Mouse (Mus musculus) heart, embryonic 15.5 days (tissue): Measurements from ENCODE around the gene Cops4. TPM values are rescaled to one million over a fixed set of nuclear protein-coding genes. Genes with fewer than 3 reads are reported as not detected.

ENCODE experiments used
- ATAC-seq: fragments of 200-750 bp; cut with Nextera tagmentation; replicated peaks from 2 replicates; pipeline ENCODE4 v1.8.0; 2017; ENCODE audit warnings: low read depth, moderate TSS enrichment; ENCODE audit not compliant: insufficient number of reproducible peaks, insufficient read depth, low FRiP score
- H3K27ac ChIP-seq: fragments of 300-500 bp; sonication (generic); 2 replicates; pipeline ENCODE4 v1.5.1; 2015; ENCODE audit warnings: mild to moderate bottlenecking, inconsistent platforms
- H3K27me3 ChIP-seq: fragments of 300-500 bp; sonication (generic); 2 replicates; pipeline ENCODE4 v1.6.1; 2015; ENCODE audit warnings: inconsistent platforms
- H3K36me3 ChIP-seq: fragments of 300-500 bp; sonication (generic); 2 replicates; pipeline ENCODE4 v1.6.1; 2015; ENCODE audit warnings: mild to moderate bottlenecking, inconsistent platforms
- H3K4me1 ChIP-seq: fragments of 300-500 bp; sonication (generic); replicated peaks from 2 replicates; pipeline ENCODE4 v1.6.1; 2015; ENCODE audit warnings: inconsistent platforms
- H3K4me2 ChIP-seq: fragments of 300-500 bp; sonication (generic); 2 replicates; pipeline ENCODE4 v1.6.1; 2015; ENCODE audit warnings: inconsistent platforms, mild to moderate bottlenecking, moderate library complexity
- H3K4me3 ChIP-seq: fragments of 300-500 bp; sonication (generic); 2 replicates; pipeline ENCODE4 v1.5.1; 2015; ENCODE audit warnings: mild to moderate bottlenecking, inconsistent platforms
- H3K9ac ChIP-seq: fragments of 300-500 bp; sonication (generic); 2 replicates; pipeline ENCODE4 v1.6.1; 2015; ENCODE audit warnings: mild to moderate bottlenecking, inconsistent platforms
- H3K9me3 ChIP-seq: fragments of 300-500 bp; sonication (generic); replicated peaks from 2 replicates; pipeline ENCODE4 v1.6.1; 2016; ENCODE audit warnings: inconsistent platforms
- whole genome bisulfite sequencing: fragments of 180-500 bp; shearing (Covaris S2); methylation state at CpG from one replicate; pipeline ENCODE4 v1.1.7; 2015; ENCODE audit warnings: mixed read lengths; 5-methylcytosine and 5-hydroxymethylcytosine counted together
- polyA plus RNA-seq: library from polyadenylated mRNA; unstranded; fragments of >200 nt; fragmentation: Nextera tagmentation; extraction: Ambion mirVana; gene quantifications from 2 replicates; pipeline ENCODE4 v1.2.1, GENCODE M21; 2015

The Cops4 gene
- polyA plus RNA-seq, 1 experiment from 2014 or later = 137 TPM

DNA sequence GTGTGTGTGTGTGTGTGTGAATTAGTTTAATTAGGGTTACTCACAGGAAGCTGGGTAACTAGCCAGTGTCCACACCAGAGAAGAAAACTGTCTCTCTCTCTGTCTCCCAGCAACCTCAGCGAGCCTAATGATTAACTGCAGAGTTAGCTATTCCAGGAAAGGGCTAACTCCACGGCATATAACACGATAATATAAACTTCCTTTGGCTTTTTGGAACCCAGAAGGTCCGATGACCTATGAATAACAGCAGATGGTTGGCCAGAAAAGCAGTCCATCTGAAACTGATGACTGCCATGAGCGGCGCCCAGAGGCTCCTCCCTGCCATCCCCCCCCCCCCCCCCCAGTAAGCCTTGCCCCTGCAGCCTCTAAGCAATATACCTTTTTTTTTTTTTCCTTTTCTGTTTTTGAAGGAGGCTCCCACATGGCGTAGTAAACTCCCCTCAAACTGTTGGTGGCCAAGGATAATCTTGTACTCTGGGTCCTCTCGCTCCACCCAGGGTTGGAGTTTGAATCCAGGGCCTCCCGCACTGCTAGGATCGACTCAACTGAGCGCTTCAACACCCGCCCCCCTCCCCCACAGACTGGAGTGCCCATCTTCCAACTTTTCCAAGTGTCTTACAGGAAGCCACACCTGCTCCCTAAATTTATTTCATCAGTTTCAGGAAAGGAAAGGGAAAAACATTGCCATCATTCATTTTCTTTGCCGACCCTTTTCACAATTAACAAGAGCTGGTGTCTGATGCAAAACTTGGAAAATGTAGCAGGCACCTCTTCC, 49.3 kb downstream of the Cops4 start:
- H3K27ac ChIP-seq = no peak overlapping the region
- no peaks in the 10 kb centered on the region; the same call in 1 of the 2 replicates for H3K27me3 ChIP-seq
- no peak overlapping the region for H3K4me3 ChIP-seq
- H3K36me3 ChIP-seq = no peaks in the 10 kb centered on the region
- no peaks in the 10 kb centered on the region for H3K9me3 ChIP-seq
- no peak for ATAC-seq
- WGBS = 65% methylated on average over 13 of the region's 13 CpGs
- no peak overlapping the region for H3K9ac ChIP-seq
- H3K4me2 ChIP-seq = no peak overlapping the region
- peaks cover 8% of the 10 kb centered on the region; the same call in 1 of the 2 replicates for H3K4me1 ChIP-seq

DNA sequence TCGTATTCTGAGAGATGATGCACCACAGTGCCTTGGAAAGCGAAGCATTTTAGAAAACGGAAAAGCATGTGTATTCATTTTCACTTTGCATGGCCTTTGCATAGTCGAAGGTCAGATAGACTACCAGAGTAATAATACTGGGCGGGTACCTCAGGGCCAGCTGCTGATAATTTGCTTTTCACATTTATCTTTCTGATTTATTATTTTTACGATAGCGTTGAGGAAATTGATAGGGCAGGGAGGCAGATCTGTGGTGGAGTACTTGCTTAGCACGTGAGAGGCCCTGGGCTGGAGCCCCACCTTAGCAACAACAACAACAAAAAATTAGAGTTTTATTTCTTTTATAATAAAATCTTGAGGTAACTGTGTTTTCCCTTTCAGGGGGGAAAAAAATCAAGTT, 50.1 kb downstream of the Cops4 start:
- no peak overlapping the region for H3K4me3 ChIP-seq
- ATAC-seq = no peak
- H3K36me3 ChIP-seq = no peaks in the 10 kb centered on the region
- H3K4me2 ChIP-seq = no peak overlapping the region
- H3K27ac ChIP-seq = no peak overlapping the region
- no peak overlapping the region for H3K9ac ChIP-seq
- H3K9me3 ChIP-seq = no peaks in the 10 kb centered on the region
- 64% methylated on average over 8 of the region's 8 CpGs for WGBS
- peaks cover 8% of the 10 kb centered on the region; the same call in 1 of the 2 replicates for H3K4me1 ChIP-seq
- no peaks in the 10 kb centered on the region; the same call in 1 of the 2 replicates for H3K27me3 ChIP-seq

DNA sequence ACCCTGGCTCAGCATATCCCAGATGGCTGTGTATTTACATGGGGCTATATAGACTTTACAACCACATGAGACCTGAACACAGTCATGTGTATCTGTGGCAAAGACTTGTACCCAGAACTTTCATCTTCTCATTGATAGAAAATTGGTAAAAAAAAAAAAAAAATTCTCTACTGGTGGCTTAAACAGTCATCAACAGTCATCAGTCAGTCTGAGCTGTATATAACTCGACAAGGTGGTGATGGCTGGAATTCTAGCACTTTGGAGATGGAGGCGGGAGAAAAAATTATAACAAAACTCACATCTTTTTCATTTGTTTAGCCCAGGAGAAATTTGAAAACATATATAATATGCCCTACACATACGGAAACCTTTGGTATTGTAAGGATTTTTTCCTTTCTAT, 50.7 kb downstream of the Cops4 start:
- Histone ChIP-seq H3K9me3 (no peaks in the 10 kb centered on the region), H3K27me3 (no peaks in the 10 kb centered on the region; the same call in 1 of the 2 replicates), H3K4me3 (no peak overlapping the region), H3K27ac (no peak overlapping the region), H3K36me3 (no peaks in the 10 kb centered on the region), H3K9ac (no peak overlapping the region), H3K4me2 (no peak overlapping the region), H3K4me1 (peaks cover 8% of the 10 kb centered on the region; the same call in 1 of the 2 replicates)
- 58% methylated on average over 3 of the region's 3 CpGs for WGBS
- ATAC-seq = no peak

DNA sequence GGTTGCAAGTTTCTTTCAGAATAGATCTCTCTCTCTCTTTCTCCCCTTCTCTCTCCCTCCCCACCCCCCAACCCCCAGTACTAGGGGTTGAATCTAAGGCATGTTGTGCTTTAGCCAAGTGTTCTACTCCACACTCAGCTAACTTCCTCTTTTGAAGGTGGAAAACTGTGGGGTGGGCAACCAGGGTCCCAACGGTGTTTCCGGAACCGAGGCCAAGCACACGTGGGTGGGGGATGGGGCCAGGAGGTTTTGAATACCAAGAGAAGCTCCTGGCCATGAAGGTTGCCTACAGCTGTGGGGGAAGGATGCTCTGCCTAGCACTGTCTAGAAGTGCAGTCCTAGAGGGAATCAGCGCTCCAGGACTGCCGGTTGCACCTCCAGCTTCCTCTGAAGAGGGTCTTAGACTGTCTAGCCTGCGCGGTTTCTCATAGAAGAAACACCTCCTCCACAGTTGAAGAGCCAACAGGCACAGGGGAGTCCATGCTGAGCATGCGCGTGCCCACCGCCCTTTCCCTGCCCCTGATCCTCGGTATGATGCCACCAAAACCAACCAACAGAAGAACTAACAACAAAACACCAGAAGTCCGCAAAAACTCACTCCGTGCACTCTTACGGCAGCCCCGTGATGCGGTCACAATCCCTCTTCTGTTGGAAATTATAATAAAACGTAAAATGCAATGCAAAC, 51.3 kb downstream of the Cops4 start:
- no peak overlapping the region for H3K4me2 ChIP-seq
- no peaks in the 10 kb centered on the region for H3K9me3 ChIP-seq
- WGBS = 67% methylated on average over 18 of the region's 18 CpGs
- ATAC-seq = no peak
- peaks cover 8% of the 10 kb centered on the region; the same call in 1 of the 2 replicates for H3K4me1 ChIP-seq
- no peak overlapping the region for H3K27ac ChIP-seq
- H3K4me3 ChIP-seq = no peak overlapping the region
- no peaks in the 10 kb centered on the region; the same call in 1 of the 2 replicates for H3K27me3 ChIP-seq
- H3K36me3 ChIP-seq = no peaks in the 10 kb centered on the region
- no peak overlapping the region for H3K9ac ChIP-seq

DNA sequence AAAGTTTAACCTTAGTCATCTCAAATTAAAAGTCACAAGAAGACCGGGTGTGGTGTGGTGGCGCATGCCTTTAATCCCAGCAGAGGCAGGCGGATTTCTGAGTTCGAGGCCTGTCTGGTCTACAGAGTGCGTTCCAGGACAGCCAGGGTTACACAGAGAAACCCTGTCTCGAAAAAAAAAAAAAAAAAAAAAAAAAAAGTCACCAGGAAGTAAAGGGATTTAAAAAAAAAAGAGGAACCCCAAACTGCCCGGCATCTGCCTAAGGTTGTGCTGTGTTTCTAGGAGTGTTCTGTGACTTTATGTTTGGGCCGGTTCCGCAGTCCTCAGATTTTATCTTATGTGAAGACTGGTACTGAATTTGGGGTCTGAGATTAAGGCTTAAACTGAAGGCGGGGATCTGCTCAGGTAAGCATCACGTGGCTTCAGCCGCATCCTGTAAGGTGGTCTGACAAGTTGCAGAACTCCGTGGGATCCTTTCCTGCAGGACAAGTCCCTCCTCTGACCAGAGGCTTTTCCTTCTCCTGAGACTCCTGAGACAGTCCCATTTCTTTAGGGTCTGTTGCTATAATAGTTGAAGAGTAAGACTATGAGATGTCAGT, 52.0 kb downstream of the Cops4 start:
- Histone ChIP-seq H3K4me3 (peak overlapping the region; percentile 9; the same call in 1 of the 2 replicates), H3K4me2 (peak overlapping the region; percentile 17; the same call in 1 of the 2 replicates), H3K36me3 (no peaks in the 10 kb centered on the region), H3K9ac (no peak overlapping the region), H3K9me3 (no peaks in the 10 kb centered on the region), H3K27ac (no peak overlapping the region), H3K27me3 (no peaks in the 10 kb centered on the region; the same call in 1 of the 2 replicates), H3K4me1 (peaks cover 8% of the 10 kb centered on the region; the same call in 1 of the 2 replicates)
- no peak for ATAC-seq
- WGBS = 59% methylated on average over 13 of the region's 13 CpGs

DNA sequence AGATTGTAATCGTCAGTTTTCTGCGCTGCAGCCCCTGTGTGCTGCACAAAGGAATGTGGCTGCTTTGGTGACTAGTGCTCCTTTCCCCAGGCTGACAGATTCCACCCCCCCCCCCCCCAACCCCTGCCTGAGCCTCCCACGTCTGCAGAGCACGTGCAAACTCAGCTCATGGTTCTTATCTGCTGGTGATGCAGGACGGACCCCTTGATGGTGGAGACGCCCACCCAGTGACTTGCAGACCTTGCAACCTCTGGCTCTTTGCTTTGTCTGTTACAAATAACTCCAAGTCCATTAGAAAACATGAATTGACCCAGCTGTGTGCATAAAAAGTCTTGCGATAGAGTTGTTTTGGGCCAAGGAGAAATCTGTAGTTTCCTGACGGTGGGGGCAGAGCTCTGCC, 52.6 kb downstream of the Cops4 start:
- Histone ChIP-seq H3K9me3 (no peaks in the 10 kb centered on the region), H3K27me3 (no peaks in the 10 kb centered on the region), H3K4me3 (peak overlapping the region; percentile 9; the same call in 1 of the 2 replicates), H3K4me2 (peak overlapping the region; percentile 17; the same call in 1 of the 2 replicates), H3K4me1 (peaks cover 8% of the 10 kb centered on the region; the same call in 1 of the 2 replicates), H3K27ac (no peak overlapping the region), H3K9ac (no peak overlapping the region), H3K36me3 (no peaks in the 10 kb centered on the region)
- WGBS = 10% methylated on average over 8 of the region's 8 CpGs
- ATAC-seq = no peak

DNA sequence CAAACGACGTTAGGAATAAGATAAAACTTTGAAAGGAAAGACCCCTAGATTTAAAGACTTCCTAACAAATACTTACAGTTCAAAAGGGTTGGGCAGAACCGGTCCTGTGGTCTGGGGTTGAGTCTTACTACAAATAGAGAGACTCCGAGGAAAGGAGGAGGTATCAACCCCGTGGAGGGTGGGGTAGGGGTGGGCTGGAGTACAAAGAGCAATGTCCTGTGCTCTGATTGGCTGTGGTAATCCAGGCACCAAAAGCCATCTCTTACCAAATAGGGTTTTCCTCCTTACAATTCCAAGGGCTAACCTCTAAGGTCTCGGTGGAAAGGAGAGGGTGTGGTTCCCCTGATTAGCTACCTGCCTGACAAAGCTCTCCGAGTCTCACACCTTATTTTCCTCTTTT, 54.0 kb downstream of the Cops4 start, which contains the start of gene Plac8:
TSS of gene Plac8 (minus strand) at position 177 of the 400 bp plus-strand sequence.
- peaks cover 8% of the 10 kb centered on the region; the same call in 1 of the 2 replicates for H3K4me1 ChIP-seq
- no peaks in the 10 kb centered on the region for H3K27me3 ChIP-seq
- ATAC-seq = no peak
- H3K4me2 ChIP-seq = peak within 1 kb of the TSS; percentile 17; the same call in 1 of the 2 replicates
- 22% methylated on average over 7 of the region's 7 CpGs for WGBS
- no peaks in the 10 kb centered on the region for H3K36me3 ChIP-seq
- no peak within 1 kb of the TSS for H3K27ac ChIP-seq
- no peaks in the 10 kb centered on the region for H3K9me3 ChIP-seq
- no peak within 1 kb of the TSS for H3K9ac ChIP-seq
- peak within 1 kb of the TSS; percentile 14; the same call in 1 of the 2 replicates for H3K4me3 ChIP-seq

DNA sequence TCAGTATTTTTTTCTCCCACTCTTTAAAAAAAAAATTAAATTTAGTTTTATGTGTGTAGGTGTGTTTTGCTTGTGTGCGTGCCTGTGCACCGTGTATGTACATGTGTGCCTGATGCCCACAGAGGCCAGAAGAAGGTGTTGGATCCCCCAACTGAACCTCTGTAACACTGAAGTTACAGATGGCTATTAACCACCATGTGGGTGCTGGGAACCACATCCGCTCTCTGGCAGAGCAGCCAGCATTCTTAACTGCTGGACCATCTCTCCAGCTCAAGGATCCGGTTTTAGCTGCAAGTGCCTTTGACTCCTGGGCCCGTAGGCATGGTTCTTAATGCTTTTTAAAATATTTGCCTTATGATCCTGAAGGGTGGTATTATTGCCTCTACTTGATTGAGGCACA, 55.1 kb downstream of the Cops4 start:
- H3K9ac ChIP-seq = no peak overlapping the region
- H3K4me1 ChIP-seq = peaks cover 8% of the 10 kb centered on the region; the same call in 1 of the 2 replicates
- ATAC-seq = no peak
- no peak overlapping the region for H3K4me3 ChIP-seq
- no peak overlapping the region for H3K4me2 ChIP-seq
- H3K9me3 ChIP-seq = no peaks in the 10 kb centered on the region
- H3K36me3 ChIP-seq = no peaks in the 10 kb centered on the region
- no peaks in the 10 kb centered on the region for H3K27me3 ChIP-seq
- H3K27ac ChIP-seq = no peak overlapping the region
- 88% methylated on average over 5 of the region's 5 CpGs for WGBS

DNA sequence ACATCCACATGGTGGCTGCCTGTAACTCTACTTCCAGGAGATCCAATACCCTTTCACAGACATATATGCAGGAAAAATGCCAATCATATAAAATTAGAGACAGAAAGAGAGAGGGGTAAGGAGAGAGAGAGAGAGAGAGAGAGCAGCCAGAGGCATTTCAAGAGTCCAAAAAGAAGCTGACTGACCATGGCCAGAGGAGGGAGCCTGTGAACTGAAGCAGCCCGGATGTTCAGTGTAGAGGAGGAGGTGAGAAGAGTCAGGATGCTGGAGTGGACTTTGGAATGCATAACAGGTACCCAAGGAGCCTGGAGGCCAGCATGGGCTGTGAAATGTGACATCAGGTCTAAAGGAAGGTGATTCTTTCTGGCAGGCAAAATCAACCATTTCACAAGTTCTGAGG, 56.7 kb downstream of the Cops4 start:
- Histone ChIP-seq H3K9ac (no peak overlapping the region), H3K9me3 (no peaks in the 10 kb centered on the region), H3K36me3 (no peaks in the 10 kb centered on the region), H3K4me3 (no peak overlapping the region), H3K4me1 (peaks cover 8% of the 10 kb centered on the region; the same call in 1 of the 2 replicates), H3K27ac (no peak overlapping the region), H3K4me2 (no peak overlapping the region), H3K27me3 (no peaks in the 10 kb centered on the region)
- WGBS = 55% methylated on average over 1 of the region's 1 CpGs
- ATAC-seq = no peak

DNA sequence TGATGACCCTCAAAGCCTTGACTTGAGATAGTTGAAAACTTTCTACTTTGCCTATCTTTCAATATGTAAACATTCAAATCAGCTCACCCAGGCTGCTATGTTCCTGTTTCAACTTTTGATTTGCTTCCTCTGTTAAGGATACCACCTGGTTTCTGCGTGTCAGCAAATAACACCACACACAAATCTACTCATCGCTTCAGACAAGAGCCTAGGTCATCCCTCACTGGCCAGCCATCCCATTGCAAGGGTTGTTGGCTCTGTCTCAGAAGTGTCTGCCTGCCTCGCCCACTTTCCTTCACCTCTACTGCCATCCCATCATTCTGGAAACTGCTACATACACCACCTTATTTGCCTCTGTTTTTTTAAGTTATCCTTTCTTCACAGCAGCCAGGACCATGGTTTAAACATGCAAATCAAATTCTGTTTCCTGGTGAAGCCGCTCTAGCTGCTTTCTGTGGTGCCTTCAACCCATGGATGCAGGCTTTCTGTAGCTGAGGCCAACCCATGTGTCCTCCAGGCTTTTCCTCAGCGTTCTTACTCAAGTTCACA, 60.8 kb downstream of the Cops4 start:
- H3K4me1 ChIP-seq = no peaks in the 10 kb centered on the region
- no peak overlapping the region for H3K4me2 ChIP-seq
- no peak overlapping the region for H3K4me3 ChIP-seq
- H3K27ac ChIP-seq = no peak overlapping the region
- no peaks in the 10 kb centered on the region for H3K9me3 ChIP-seq
- no peaks in the 10 kb centered on the region for H3K27me3 ChIP-seq
- H3K36me3 ChIP-seq = no peaks in the 10 kb centered on the region
- no peak for ATAC-seq
- 78% methylated on average over 5 of the region's 5 CpGs for WGBS
- no peak overlapping the region for H3K9ac ChIP-seq
